Mouse (Mus musculus) stomach, adult 2 months (tissue): ENCODE measurements around the gene Slc5a8. TPM values are rescaled to one million over a fixed set of nuclear protein-coding genes. Genes with fewer than 3 reads are reported as not detected.

ENCODE experiments used
- polyA plus RNA-seq: library from polyadenylated mRNA; depleted of rRNA; stranded (reverse); fragments of >200 nt; gene quantifications from 2 replicates; pipeline ENCODE4 v1.2.3, GENCODE M21; 2012; rRNA removed

Gene Slc5a8
- polyA plus RNA-seq, result 0.06 and 0.18 TPM in 2 replicates

DNA sequence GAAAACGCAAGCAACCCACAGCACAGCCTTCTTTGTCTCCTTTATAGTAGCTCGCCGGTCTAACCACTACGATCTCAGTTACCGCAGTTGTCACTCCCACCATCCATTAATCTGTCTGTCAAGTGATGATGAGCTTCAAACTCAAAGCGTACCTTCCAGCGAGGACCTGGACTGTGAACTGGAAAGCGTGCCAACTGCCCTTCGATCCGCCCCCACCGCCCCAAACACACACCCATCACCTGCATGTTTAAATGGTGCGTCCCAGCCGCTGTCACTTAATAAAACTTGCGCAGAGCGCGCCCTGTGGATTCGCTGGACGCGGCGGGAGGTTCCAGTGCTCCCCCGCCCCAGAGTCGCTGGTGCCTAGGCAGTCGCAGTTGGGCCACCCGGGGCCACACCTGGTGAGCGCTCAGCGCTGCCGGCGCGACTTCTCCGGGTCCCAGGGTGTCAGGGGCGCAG lies at the start of gene Slc5a8:
TSS of gene Slc5a8 (plus strand) at position 361 of the 459 bp plus-strand sequence.

Other genes with a start within 250 kb of the Slc5a8 start
- not detected in 2 replicates for gene Spic, start 201.0 kb upstream of the Slc5a8 start, polyA plus RNA-seq
- gene Arl1, start 155.1 kb upstream of the Slc5a8 start, polyA plus RNA-seq, result 4.0 and 4.7 TPM in 2 replicates
- 0.40 and 1.5 TPM in 2 replicates for gene Utp20, start 59.2 kb upstream of the Slc5a8 start, polyA plus RNA-seq